Mouse (Mus musculus) gastrocnemius, postnatal 25 days (tissue): ENCODE results near the gene Ripply3. TPM values are rescaled to one million over a fixed set of nuclear protein-coding genes. Genes with fewer than 3 reads are reported as not detected.
A peak's percentile ranks its signal among the peaks of the same experiment; 100 is the strongest.

Experiments used
- DNase-seq: peaks from one replicate; pipeline ENCODE4 v3.0.0; 2022
- total RNA-seq, 2 experiments: library from RNA; stranded (reverse); gene quantifications; 1 replicate in 1 of 2; 2 replicates in 1 of 2; pipeline ENCODE4 v1.2.3; 2021

Gene Ripply3
- total RNA-seq, 2 experiments from 2014 or later, result 0.91 to 1.2 TPM

GRCm38 (mm10) chr16:94360578-94361350, 32.5 kb downstream of the Ripply3 start:
- DNase-seq, result no peak

DNA sequence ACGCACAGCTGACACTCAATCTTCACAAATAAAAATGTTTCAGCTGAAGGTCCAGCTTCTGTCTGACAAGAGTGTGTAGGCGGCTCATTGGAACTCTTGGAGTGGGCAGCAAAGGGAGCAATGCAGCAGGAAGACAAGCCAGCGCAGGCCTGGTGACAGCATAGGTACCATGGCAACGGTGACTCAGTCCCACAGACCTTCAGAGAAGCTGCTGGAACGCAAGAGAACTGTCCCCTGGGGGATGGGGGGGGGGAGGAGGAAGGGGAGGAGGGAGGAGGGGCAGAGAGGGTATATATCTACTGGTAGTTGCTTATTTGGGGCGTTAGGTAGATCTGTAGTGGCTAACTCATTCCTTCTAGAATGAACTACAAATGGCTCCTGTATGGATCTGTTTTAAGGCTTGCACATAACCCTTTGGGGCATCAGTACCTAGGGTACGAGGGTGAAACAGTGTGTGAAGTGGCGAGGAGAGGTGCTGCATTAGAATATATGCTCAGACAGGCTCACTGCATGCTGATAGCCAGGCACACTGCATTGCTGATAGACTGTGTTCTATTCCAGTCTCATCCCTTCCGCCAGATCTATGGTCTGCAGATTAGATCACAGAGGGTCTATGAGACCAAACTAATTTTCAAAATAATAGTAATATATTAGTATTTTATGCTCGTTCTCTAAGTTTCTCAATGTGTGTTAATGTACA, 34.1 kb downstream of the Ripply3 start:
- peak; percentile 37 for DNase-seq

GRCm38 (mm10) chr16:94363814-94364213, 35.6 kb downstream of the Ripply3 start:
- DNase-seq, result no peak

DNA sequence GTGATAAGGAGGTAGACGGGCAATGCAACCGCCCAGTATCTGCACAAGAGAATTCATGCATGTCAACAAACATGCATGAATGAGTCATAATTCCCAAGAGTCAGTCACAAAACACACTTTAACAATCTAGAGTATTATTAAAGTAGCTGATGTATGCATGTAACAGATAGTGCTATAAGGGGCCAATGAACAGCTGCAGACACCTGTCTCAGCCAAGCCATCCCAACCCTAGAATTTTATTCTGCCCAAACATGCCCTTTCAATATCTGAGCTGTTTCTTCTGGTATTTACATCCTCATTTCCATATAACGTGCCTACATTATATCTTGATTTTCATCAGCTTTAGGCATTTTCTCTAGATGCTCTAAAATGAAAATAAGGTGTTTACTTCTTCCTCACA, 37.2 kb downstream of the Ripply3 start:
- no peak for DNase-seq

DNA sequence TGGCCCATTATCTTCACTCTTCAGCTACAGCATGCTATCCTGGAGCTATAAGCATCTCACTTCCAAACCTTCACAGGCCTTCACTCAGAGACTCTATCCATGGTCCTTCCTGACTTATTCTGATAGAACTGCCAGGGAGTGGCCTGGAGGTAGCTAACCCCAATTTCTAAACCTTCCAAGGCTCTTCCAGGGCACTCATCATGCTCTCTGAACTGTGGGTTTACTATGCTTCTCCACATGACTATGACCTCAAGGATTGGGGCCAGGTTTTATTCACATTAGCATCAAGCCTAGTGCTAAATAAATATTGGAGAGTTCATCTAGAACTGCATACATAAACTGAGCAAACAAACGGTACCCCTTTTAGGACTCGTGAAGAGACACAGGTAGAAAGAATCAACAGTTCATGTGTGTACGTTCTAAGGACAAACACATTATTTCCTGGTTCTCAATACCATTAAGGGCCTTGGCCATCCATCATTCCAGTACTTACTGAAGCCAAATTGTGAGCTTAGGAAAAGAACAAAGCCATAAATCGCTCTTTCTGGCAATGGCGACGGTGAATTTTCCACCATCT, 41.5 kb downstream of the Ripply3 start:
- DNase-seq, result no peak

DNA sequence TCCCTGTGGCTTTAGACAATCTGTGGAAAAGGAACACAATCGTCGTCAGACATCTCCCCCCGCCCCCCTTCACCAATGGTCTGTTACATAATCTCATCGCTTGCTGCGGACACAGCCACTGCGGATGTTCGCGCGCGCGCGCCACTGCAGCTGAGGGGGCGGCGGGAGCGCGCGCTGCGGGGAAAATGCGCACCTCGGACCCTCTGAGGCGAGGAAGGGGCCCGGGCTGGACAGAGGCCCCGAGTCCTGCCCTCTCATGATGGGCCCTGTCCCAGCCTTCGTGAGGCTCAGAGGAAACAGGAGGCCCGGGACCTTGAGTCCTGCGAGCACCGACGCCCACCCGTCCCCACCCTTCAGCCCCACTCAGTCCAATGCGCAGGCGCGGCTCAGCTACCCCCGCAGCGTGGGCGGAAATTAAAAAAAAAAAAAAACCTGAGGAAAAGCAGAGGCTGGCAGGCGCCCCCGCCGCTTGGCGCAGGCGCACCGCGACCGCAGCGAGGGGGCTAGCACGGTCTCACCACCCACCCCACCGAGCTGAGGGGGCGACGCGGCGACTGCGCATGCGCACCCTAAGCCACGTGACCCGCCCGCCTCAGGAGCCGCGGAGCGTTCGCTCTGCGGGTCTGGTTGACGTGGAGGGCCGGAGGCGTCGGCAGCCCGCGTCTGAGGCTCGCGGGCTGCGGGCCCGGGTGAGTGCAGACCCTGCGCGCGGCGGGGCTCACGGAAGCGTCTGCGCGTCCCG, 42.1 kb downstream of the Ripply3 start, which contains the start of gene Ttc3:
Ttc3 (plus strand) TSS at position 446 of the 742 bp plus-strand sequence.
- DNase-seq, result peak; percentile 95

DNA sequence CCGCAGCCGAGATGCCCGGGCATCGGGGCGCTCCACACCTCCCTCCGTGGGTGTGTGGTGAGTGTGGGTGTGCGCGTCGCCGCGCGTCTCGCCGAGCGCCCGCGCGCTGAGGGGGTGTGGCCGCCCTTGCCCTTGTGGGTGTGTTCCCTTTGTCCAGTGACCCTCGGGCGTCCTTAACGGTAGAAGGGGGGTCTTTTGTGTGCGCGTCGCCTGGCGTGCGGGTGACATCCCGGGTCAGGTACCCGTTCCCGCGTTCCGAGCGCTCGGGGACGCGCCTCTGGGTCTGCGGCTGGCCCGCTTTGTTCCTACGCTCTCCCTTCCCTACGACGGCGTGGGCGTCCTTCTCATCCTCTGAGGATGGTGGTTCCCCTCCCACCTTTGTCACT, 42.7 kb downstream of the Ripply3 start:
- no peak for DNase-seq

DNA sequence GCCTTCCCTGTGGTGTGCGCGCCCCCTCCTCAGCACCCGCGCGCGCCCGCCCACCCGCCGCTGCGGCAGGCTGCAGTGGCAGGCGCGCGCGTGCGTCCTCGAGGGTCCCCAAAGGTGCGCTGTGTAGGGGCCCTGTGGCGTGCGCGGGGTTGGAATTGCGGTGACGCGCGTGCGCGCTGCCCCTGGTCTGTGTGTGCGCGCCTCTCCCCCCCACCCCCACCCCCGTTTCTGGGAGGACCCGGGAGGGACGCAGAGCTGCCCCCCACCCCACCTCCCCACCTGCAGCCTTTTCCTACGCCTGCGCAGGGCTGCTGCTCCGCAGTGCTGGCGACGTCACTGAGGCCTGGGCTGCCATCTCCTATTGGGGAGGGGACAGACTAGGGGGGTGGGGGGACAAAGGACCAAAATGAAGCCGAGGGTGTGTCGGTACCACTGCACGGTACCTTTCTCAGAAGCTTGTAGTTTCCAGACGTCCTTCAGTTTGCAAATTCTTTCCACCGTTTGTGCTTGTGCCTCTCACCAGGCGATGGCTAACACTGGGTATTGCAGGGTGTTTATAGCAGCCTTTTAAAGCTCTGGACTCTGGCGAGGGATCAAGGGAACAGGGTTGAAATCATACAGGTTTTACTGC, 43.2 kb downstream of the Ripply3 start, which contains the start of gene Pigp:
Pigp (minus strand) TSS at position 542 of the 631 bp plus-strand sequence.
- DNase-seq, result peak; percentile 59

- DNase-seq, result no peak
Measured at GRCm38 (mm10) chr16:94379386-94379785, 51.2 kb downstream of the Ripply3 start.

DNA sequence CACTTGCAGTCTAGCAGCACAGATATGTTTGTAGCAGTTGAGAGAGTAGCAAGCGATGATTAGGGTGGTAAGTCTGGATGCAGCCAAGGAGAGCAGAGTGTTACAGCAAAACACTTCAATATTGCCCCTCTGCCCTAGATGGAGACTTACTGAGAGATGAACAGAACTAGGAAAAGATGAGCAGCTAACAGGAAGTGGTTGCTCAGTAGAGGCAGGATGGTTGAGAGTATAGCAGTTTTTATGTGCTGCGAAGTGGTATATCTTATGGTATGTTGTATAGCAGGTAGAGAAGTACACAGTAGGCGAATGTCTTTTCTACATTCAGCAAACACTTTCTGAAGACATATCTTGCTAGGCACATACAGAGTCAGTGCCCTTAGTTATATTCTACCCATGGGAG, 55.1 kb downstream of the Ripply3 start:
- no peak for DNase-seq

Other genes with a start within 250 kb of the Ripply3 start
- 10 to 100 TPM in 1 of 2 experiments, 1 to 10 TPM in 1; 2.7 to 13.0 TPM for gene Sim2, start 243.5 kb upstream of the Ripply3 start, total RNA-seq
- 1 to 10 TPM; 6.8 to 8.6 TPM for gene Hlcs, start 14.8 kb upstream of the Ripply3 start, total RNA-seq
- 10 to 100 TPM; 46.8 to 50.2 TPM for gene Ttc3, start 42.2 kb downstream of the Ripply3 start, total RNA-seq
- gene Pigp, start 43.4 kb downstream of the Ripply3 start, total RNA-seq, result 100 to 1,000 TPM; 106 to 116 TPM
- 10 to 100 TPM in 1 of 2 experiments, 1 to 10 TPM in 1; 9.4 to 10.3 TPM for gene Vps26c, start 198.4 kb downstream of the Ripply3 start, total RNA-seq
- 10 to 100 TPM; 71.9 to 72.3 TPM for gene Dyrk1a, start 241.6 kb downstream of the Ripply3 start, total RNA-seq